Mouse (Mus musculus): ENCODE results near the gene Slc51a. TPM values are rescaled to one million over a fixed set of nuclear protein-coding genes. Genes with fewer than 3 reads are reported as not detected.

Gene Slc51a
- polyA plus RNA-seq, 1 experiment from 2014 or later = 0.47 TPM

DNA sequence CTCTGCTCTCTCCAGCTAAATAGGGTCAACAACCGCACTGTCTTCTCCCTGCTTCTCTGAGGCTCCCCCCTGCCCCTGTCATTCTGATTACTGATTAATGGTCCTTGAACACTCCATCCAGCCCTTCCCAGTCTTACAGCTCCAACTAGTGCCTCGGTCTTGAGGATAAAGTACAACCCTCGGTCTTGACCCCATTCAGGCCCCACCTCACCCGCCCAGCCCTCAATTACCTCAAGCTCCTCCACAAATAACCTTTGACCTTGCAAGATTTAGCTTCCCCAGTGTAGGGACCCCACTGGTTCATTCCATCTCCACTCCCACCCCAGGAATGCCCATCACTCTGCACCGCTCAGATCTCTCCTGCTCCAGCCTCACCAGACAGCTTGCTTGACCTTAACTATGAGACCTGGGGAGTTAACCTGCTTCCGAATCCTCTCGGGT, 3.2 kb downstream of the Slc51a start:
- Histone ChIP-seq H3K9me3 (ENCODE audit: control insufficient read depth, low read length) (no peaks in the 10 kb centered on the region), H3K4me1 (replicated peaks; ENCODE audit: control insufficient read depth, insufficient read depth, low read length) (no peaks in the 10 kb centered on the region), H3K4me2 (replicated peaks) (no peak overlapping the region), H3K4me3 (replicated peaks; ENCODE audit: low read length) (no peak overlapping the region), H3K36me3 (replicated peaks; ENCODE audit: control insufficient read depth, insufficient read depth) (no peaks in the 10 kb centered on the region), H3K27ac (no peak overlapping the region), H3K27me3 (ENCODE audit: control insufficient read depth, insufficient read depth, low read length) (no peaks in the 10 kb centered on the region), H3K9ac (no peak overlapping the region)
- DNase-seq (ENCODE audit: low spot score) (no peak), ATAC-seq (ENCODE audit: low FRiP score) (no peak)
- 49% methylated on average over 7 of the region's 7 CpGs for WGBS

DNA sequence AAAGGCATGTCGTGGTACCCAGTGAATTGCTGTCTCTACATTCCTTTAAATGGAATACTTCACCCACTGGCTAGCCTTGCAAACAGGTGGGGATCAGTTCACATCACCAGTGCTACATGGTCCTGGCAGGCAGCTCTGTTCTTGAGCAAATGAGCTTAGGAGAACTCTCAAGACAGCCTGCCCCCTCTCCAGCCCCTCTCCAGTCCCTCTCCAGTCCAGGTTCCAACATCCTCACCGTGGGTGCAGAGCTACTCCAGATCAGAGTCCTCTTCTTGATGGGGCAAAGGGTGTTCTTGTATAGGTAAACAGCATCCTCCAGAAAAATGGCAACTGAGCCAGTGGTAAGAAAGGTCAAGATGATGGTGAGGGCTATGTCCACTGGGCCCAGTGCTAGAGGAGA, 8.3 kb downstream of the Slc51a start:
- Histone ChIP-seq H3K9ac (no peak overlapping the region), H3K36me3 (replicated peaks; ENCODE audit: control insufficient read depth, insufficient read depth) (no peaks in the 10 kb centered on the region), H3K4me1 (replicated peaks; ENCODE audit: control insufficient read depth, insufficient read depth, low read length) (no peaks in the 10 kb centered on the region), H3K27ac (no peak overlapping the region), H3K4me3 (replicated peaks; ENCODE audit: low read length) (no peak overlapping the region), H3K9me3 (ENCODE audit: control insufficient read depth, low read length) (no peaks in the 10 kb centered on the region), H3K4me2 (replicated peaks) (no peak overlapping the region), H3K27me3 (ENCODE audit: control insufficient read depth, insufficient read depth, low read length) (no peaks in the 10 kb centered on the region)
- DNase-seq (ENCODE audit: low spot score) = no peak
- no peak for ATAC-seq (ENCODE audit: low FRiP score)
- WGBS = 69% methylated on average over 2 of the region's 2 CpGs

DNA sequence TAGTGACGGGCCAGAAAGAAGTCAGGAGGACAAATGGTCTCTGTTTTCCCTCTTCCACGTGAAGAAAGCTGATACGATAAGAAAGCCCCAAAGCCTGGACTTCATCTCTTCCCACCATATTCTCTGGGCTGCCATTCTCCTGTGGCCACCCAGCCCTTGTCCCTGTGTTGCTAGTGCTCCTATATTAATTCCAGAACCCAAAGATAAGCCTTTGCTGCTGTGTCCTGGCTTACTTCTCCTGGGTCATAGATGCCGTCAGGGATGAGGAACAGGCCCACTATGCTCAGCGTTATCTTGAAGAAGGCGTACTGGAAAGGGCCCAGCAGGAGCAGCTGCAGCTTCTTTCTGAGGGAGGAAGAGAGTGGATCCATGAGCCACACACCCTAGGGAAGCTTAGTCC, 10.4 kb downstream of the Slc51a start:
- Histone ChIP-seq H3K27me3 (ENCODE audit: control insufficient read depth, insufficient read depth, low read length) (no peaks in the 10 kb centered on the region), H3K9me3 (ENCODE audit: control insufficient read depth, low read length) (no peaks in the 10 kb centered on the region), H3K9ac (no peak overlapping the region), H3K4me3 (replicated peaks; ENCODE audit: low read length) (no peak overlapping the region), H3K4me2 (replicated peaks) (no peak overlapping the region), H3K4me1 (replicated peaks; ENCODE audit: control insufficient read depth, insufficient read depth, low read length) (no peaks in the 10 kb centered on the region), H3K36me3 (replicated peaks; ENCODE audit: control insufficient read depth, insufficient read depth) (peaks cover 15% of the 10 kb centered on the region), H3K27ac (no peak overlapping the region)
- WGBS = 90% methylated on average over 6 of the region's 6 CpGs
- no peak for DNase-seq (ENCODE audit: low spot score)
- ATAC-seq (ENCODE audit: low FRiP score) = no peak

DNA sequence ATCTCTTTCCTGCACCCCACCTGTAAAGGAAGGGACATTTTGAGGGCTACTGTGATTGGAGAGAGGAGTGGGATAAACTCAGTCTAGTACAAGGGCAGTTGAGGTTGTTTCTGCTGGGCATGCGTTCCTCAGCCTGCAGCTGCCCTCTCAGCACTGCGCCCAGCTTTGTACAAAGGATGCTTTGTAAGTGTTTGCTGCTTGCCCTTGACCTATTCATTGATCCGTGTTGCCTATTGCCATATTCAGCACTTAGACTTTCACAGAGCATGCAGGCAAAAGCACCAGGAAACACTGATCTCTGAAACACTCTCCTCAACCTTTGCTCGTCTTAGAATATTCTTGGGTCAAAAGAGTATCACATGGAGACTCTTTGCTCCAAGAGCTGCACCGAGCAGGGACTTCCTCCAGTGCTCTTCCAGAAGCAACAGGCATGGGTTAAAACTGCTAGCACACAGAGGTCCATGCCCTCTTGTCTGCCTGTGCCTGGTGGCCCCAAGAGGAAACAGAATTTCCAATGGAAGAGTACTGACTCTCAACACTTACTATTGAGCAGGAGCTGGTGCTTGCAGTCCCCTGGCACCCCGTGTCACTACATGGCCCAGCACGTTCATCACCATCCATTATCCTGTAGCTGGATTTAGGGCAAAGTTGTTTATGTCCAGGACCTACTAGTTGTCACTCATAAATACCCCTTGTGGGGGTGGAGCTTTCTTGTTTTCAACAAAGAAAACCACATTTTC, 15.2 kb downstream of the Slc51a start:
- Histone ChIP-seq H3K27ac (no peak overlapping the region), H3K4me1 (replicated peaks; ENCODE audit: control insufficient read depth, insufficient read depth, low read length) (no peaks in the 10 kb centered on the region), H3K27me3 (ENCODE audit: control insufficient read depth, insufficient read depth, low read length) (no peaks in the 10 kb centered on the region), H3K4me2 (replicated peaks) (no peak overlapping the region), H3K4me3 (replicated peaks; ENCODE audit: low read length) (no peak overlapping the region), H3K36me3 (replicated peaks; ENCODE audit: control insufficient read depth, insufficient read depth) (peaks cover 63% of the 10 kb centered on the region), H3K9ac (no peak overlapping the region), H3K9me3 (ENCODE audit: control insufficient read depth, low read length) (no peaks in the 10 kb centered on the region)
- ATAC-seq (ENCODE audit: low FRiP score) = no peak
- WGBS = 72% methylated on average over 7 of the region's 7 CpGs
- no peak for DNase-seq (ENCODE audit: low spot score)

DNA sequence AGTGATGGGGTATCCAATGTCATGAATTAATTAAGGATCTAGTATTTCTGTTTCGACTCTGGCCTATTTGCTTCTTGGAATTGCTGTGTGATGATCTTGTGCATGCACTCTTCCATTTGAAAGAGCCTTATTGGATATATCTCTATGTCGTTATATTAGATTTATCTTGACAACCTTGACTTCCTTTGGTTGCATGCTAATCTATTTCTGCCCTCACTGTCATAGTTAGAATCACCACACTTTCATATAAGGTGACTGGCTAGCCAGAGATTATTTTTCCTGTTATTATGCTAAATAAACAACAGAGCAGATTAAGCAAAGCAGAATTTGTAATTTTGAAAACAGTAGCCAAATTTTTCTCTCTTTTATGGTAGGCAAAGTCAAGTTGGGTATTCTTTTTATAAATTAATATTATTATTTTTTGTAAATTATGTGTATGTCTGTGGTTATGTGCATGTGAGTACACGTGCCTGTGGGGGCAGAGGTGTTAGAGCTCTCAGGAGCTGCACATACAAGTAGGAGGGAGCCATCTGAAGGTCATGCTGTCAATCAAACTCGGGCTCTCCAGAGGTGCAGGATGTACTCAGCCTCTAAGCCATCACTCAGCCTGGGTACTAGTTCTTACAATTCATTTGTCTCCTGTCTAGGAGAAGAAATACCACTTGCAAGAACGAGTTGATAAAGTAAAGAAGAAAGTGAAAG, 18.1 kb downstream of the Slc51a start:
- no peak overlapping the region for H3K4me3 ChIP-seq (replicated peaks; ENCODE audit: low read length)
- no peaks in the 10 kb centered on the region for H3K9me3 ChIP-seq (ENCODE audit: control insufficient read depth, low read length)
- peaks cover 81% of the 10 kb centered on the region for H3K36me3 ChIP-seq (replicated peaks; ENCODE audit: control insufficient read depth, insufficient read depth)
- no peak for ATAC-seq (ENCODE audit: low FRiP score)
- no peak overlapping the region for H3K9ac ChIP-seq
- 83% methylated on average over 5 of the region's 5 CpGs for WGBS
- no peak for DNase-seq (ENCODE audit: low spot score)
- H3K4me2 ChIP-seq (replicated peaks) = no peak overlapping the region
- H3K27me3 ChIP-seq (ENCODE audit: control insufficient read depth, insufficient read depth, low read length) = no peaks in the 10 kb centered on the region
- H3K27ac ChIP-seq = no peak overlapping the region
- no peaks in the 10 kb centered on the region for H3K4me1 ChIP-seq (replicated peaks; ENCODE audit: control insufficient read depth, insufficient read depth, low read length)

DNA sequence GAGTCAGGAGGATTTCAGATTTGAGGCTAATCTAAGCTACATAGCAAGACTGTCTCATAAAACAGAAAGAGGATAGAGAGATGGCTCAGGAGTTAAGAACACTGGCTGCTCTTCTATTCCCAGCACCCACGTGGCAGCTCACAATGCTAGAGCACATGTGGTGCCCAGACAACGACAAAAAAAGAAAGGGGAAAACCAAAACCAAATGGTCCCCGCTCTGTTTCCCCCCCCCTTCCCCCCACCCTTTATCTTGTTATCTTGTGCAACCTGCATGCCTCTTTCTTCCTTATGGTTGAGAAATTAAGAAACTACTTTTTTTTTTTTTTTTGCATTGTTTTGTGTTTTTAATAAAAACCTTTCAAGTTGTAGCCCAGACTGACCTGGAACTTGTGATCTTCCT, 19.2 kb downstream of the Slc51a start:
- H3K9ac ChIP-seq = no peak overlapping the region
- H3K27ac ChIP-seq = no peak overlapping the region
- no peak overlapping the region for H3K4me2 ChIP-seq (replicated peaks)
- 83% methylated on average over 3 of the region's 3 CpGs for WGBS
- H3K4me1 ChIP-seq (replicated peaks; ENCODE audit: control insufficient read depth, insufficient read depth, low read length) = no peaks in the 10 kb centered on the region
- H3K9me3 ChIP-seq (ENCODE audit: control insufficient read depth, low read length) = no peaks in the 10 kb centered on the region
- peaks cover 82% of the 10 kb centered on the region for H3K36me3 ChIP-seq (replicated peaks; ENCODE audit: control insufficient read depth, insufficient read depth)
- no peak for ATAC-seq (ENCODE audit: low FRiP score)
- no peak overlapping the region for H3K4me3 ChIP-seq (replicated peaks; ENCODE audit: low read length)
- no peaks in the 10 kb centered on the region for H3K27me3 ChIP-seq (ENCODE audit: control insufficient read depth, insufficient read depth, low read length)
- no peak for DNase-seq (ENCODE audit: low spot score)

DNA sequence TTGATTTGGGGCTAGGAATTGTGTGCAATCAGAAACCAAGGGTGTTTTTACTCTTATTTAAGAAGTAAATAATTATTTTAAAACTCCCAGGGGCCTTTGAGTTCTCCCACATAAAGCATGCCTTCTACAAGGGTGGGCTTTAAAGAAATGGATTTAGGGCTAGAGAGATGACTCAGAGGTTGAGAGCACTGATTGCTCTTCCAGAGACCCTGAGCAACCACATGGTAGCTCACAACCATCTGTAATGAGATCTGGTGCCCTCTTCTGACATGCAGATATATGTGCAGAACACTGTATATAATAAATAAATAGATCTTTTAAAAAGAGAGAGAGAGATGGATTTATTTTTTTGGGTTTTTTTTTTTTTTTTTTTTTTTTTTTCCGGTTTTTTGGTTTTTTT, 22.8 kb downstream of the Slc51a start:
- Histone ChIP-seq H3K4me2 (replicated peaks) (no peak overlapping the region), H3K4me3 (replicated peaks; ENCODE audit: low read length) (no peak overlapping the region), H3K36me3 (replicated peaks; ENCODE audit: control insufficient read depth, insufficient read depth) (peaks cover 65% of the 10 kb centered on the region), H3K27ac (no peak overlapping the region), H3K9me3 (ENCODE audit: control insufficient read depth, low read length) (no peaks in the 10 kb centered on the region), H3K9ac (no peak overlapping the region), H3K4me1 (replicated peaks; ENCODE audit: control insufficient read depth, insufficient read depth, low read length) (no peaks in the 10 kb centered on the region), H3K27me3 (ENCODE audit: control insufficient read depth, insufficient read depth, low read length) (no peaks in the 10 kb centered on the region)
- WGBS = 0% methylated on average over 1 of the region's 1 CpGs
- no peak for ATAC-seq (ENCODE audit: low FRiP score)
- no peak for DNase-seq (ENCODE audit: low spot score)

DNA sequence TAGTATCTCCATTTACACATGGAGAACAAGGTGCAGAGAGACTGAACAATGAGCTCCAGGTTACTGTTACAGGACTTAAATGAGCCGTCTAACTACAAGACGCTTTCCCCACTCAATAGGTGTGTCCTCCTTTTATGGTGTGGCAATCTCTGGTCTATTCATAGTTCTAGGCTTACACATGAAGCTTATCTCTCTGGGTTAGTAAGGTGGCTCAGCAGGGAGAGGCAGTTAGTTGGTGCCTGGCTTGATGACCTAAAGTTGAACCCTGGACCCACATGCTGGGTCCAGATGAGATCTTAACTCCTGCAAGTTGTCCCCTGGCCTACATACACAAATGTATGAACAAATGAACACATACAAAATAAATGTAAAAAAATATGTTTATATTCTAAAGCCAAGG, 24.3 kb downstream of the Slc51a start:
- WGBS = 94% methylated on average over 2 of the region's 2 CpGs
- ATAC-seq (ENCODE audit: low FRiP score) (no peak), DNase-seq (ENCODE audit: low spot score) (no peak)
- Histone ChIP-seq H3K4me1 (replicated peaks; ENCODE audit: control insufficient read depth, insufficient read depth, low read length) (no peaks in the 10 kb centered on the region), H3K9ac (no peak overlapping the region), H3K9me3 (ENCODE audit: control insufficient read depth, low read length) (no peaks in the 10 kb centered on the region), H3K36me3 (replicated peaks; ENCODE audit: control insufficient read depth, insufficient read depth) (peaks cover 58% of the 10 kb centered on the region), H3K27me3 (ENCODE audit: control insufficient read depth, insufficient read depth, low read length) (no peaks in the 10 kb centered on the region), H3K4me2 (replicated peaks) (no peak overlapping the region), H3K27ac (no peak overlapping the region), H3K4me3 (replicated peaks; ENCODE audit: low read length) (no peak overlapping the region)

DNA sequence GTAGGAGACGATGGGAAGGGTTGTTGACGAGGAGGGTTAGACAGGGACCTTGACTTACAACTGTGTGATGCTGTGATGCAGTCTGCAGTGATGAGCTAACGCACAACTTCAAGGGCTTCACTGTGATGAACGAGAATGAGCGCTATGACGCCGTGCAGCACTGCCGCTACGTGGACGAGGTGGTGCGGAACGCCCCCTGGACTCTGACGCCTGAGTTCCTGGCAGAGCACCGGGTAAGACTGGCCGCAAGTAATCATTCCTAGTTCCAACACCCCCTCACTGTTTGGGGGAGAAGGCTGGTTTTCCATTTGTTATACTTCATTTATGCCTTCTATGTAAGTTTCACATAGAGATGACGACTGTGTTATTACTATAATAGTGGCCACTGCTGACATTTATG, 24.7 kb downstream of the Slc51a start:
- H3K4me3 ChIP-seq (replicated peaks; ENCODE audit: low read length) = no peak overlapping the region
- H3K36me3 ChIP-seq (replicated peaks; ENCODE audit: control insufficient read depth, insufficient read depth) = peaks cover 57% of the 10 kb centered on the region
- no peak overlapping the region for H3K9ac ChIP-seq
- no peak overlapping the region for H3K4me2 ChIP-seq (replicated peaks)
- ATAC-seq (ENCODE audit: low FRiP score) = no peak
- H3K9me3 ChIP-seq (ENCODE audit: control insufficient read depth, low read length) = no peaks in the 10 kb centered on the region
- no peak for DNase-seq (ENCODE audit: low spot score)
- WGBS = 95% methylated on average over 16 of the region's 16 CpGs
- H3K4me1 ChIP-seq (replicated peaks; ENCODE audit: control insufficient read depth, insufficient read depth, low read length) = no peaks in the 10 kb centered on the region
- H3K27ac ChIP-seq = no peak overlapping the region
- H3K27me3 ChIP-seq (ENCODE audit: control insufficient read depth, insufficient read depth, low read length) = no peaks in the 10 kb centered on the region
